Mouse (Mus musculus) embryonic fibroblast, embryonic 13.5 days (primary cell): ENCODE measurements at regions not wholly inside any gene's neighbourhood (a gene's known extent, or its start where the extent isn't known, plus 50 kb on each side); places are given as distances from the start of the nearest gene placed in this dataset.

Experiments used
- H3K27ac ChIP-seq: 2 replicates; pipeline ENCODE4 v1.5.1; 2012; ENCODE audit warnings: low read length, control low read depth, inconsistent platforms; ENCODE audit not compliant: insufficient read depth
- H3K4me1 ChIP-seq: 2 replicates; pipeline ENCODE4 v1.6.1; 2011; ENCODE audit warnings: low read length; ENCODE audit not compliant: control insufficient read depth, insufficient read depth
- H3K4me3 ChIP-seq: 2 replicates; pipeline ENCODE4 v1.5.1; 2011; ENCODE audit warnings: mild to moderate bottlenecking, control low read depth, low read length; ENCODE audit not compliant: insufficient read depth
- CTCF ChIP-seq: IDR thresholded peaks from 2 replicates; pipeline ENCODE4 v1.5.1; 2011; ENCODE audit warnings: mild to moderate bottlenecking, control low read depth, low read length, moderate library complexity, borderline replicate concordance; ENCODE audit not compliant: insufficient read depth
- POLR2A ChIP-seq: IDR thresholded peaks from 2 replicates; pipeline ENCODE4 v1.6.1; 2011; ENCODE audit warnings: low read depth, mild to moderate bottlenecking, control low read depth, low read length, moderate library complexity

- no peaks in the 10 kb centered on the region for H3K4me1 ChIP-seq
- H3K27ac ChIP-seq = no peak overlapping the region
- no peak overlapping the region for H3K4me3 ChIP-seq
- TF ChIP-seq POLR2A (no peak), CTCF (no peak)
Measured at GRCm38 (mm10) chr16:39325627-39326026, 433.2 kb downstream of the Igsf11 start.

GRCm38 (mm10) chr16:39363657-39364056, 471.2 kb downstream of the Igsf11 start:
- H3K27ac ChIP-seq = no peak overlapping the region
- H3K4me3 ChIP-seq = no peak overlapping the region
- no peaks in the 10 kb centered on the region for H3K4me1 ChIP-seq
- TF ChIP-seq CTCF (no peak), POLR2A (no peak)

GRCm38 (mm10) chr16:39368276-39368675, 475.8 kb downstream of the Igsf11 start:
- no peak overlapping the region for H3K27ac ChIP-seq
- H3K4me3 ChIP-seq = no peak overlapping the region
- H3K4me1 ChIP-seq = no peaks in the 10 kb centered on the region
- TF ChIP-seq POLR2A (no peak), CTCF (no peak)

- H3K4me1 ChIP-seq = 0 out of 2 replicates have a peak, but pooled peaks cover 4% of the 10 kb centered on the region
- no peak for TF ChIP-seq POLR2A
- TF ChIP-seq CTCF = no peak
- no peak overlapping the region for H3K27ac ChIP-seq
- H3K4me3 ChIP-seq = no peak overlapping the region
Measured at GRCm38 (mm10) chr16:39374616-39375015, 482.1 kb downstream of the Igsf11 start.

- Histone ChIP-seq H3K4me3 (no peak overlapping the region), H3K4me1 (0 out of 2 replicates have a peak, but pooled peaks cover 4% of the 10 kb centered on the region)
- TF ChIP-seq CTCF (no peak), POLR2A (no peak)
Measured at GRCm38 (mm10) chr16:39379959-39380358, 487.5 kb downstream of the Igsf11 start.

GRCm38 (mm10) chr16:39389943-39390342, 497.5 kb downstream of the Igsf11 start:
- H3K27ac ChIP-seq = no peak overlapping the region
- H3K4me3 ChIP-seq = no peak overlapping the region
- no peaks in the 10 kb centered on the region for H3K4me1 ChIP-seq
- TF ChIP-seq CTCF (no peak), POLR2A (no peak)

More at GRCm38 (mm10) chr16:39379959-39380358, 487.5 kb downstream of the Igsf11 start:
- no peak overlapping the region for H3K27ac ChIP-seq

- TF ChIP-seq POLR2A = no peak
- no peak for TF ChIP-seq CTCF
- Histone ChIP-seq H3K4me3 (no peak overlapping the region), H3K4me1 (no peaks in the 10 kb centered on the region), H3K27ac (no peak overlapping the region)
Measured at GRCm38 (mm10) chr16:39390626-39391025, 498.2 kb downstream of the Igsf11 start.

- H3K4me1 ChIP-seq = no peaks in the 10 kb centered on the region
- H3K4me3 ChIP-seq = no peak overlapping the region
- TF ChIP-seq POLR2A (no peak), CTCF (no peak)
- H3K27ac ChIP-seq = no peak overlapping the region
Measured at GRCm38 (mm10) chr16:39402101-39402749, 509.8 kb downstream of the Igsf11 start.

GRCm38 (mm10) chr16:39431581-39431980, 539.1 kb downstream of the Igsf11 start:
- H3K4me3 ChIP-seq = no peak overlapping the region
- TF ChIP-seq CTCF (no peak), POLR2A (no peak)
- H3K27ac ChIP-seq = no peak overlapping the region
- no peaks in the 10 kb centered on the region for H3K4me1 ChIP-seq

- Histone ChIP-seq H3K4me3 (no peak overlapping the region), H3K27ac (no peak overlapping the region), H3K4me1 (no peaks in the 10 kb centered on the region)
- TF ChIP-seq POLR2A = no peak
- no peak for TF ChIP-seq CTCF
Measured at GRCm38 (mm10) chr16:39445740-39446139, 538.4 kb upstream of the Lsamp start.
